In the genomic region with DNA sequence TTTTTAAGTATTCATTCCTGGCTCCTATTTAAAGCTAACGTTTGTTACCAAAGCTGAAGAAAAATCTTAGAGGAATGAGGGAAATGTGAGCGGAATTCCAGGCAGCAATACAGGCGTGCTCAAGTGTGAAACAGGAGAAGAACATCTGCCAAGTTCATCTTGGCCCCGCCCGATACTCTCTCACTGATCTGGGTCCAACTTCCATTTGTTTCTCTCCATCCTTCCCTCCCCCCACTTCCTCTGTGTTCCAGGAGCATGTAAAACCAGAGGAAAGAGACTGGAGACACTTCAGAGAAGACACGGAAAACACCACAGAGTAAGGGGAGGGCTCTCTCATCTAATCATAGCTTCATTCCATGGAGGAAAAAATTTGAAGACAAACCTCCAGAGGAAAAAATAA, we compare ENCODE assay signal across 7 mouse cellular contexts.
DNase-seq lines count a peak whose midpoint lies in the region; ATAC-seq and TF ChIP-seq lines count a peak whose summit lies in the region.

No protein-coding gene starts in this region.

- H3K27ac ChIP-seq in midbrain, postnatal 0 days (ENCODE audit: low read depth, low read length): no peak overlapping the region
- H3K27ac ChIP-seq in midbrain, embryonic 14.5 days (replicated peaks; ENCODE audit: low read depth, low read length): no peak overlapping the region

- no peaks in the 10 kb centered on the region for H3K9me3 ChIP-seq in midbrain, postnatal 0 days (ENCODE audit: low read length)
- no peaks in the 10 kb centered on the region for H3K9me3 ChIP-seq in midbrain, embryonic 14.5 days (ENCODE audit: control insufficient read depth, low read length)

- no peaks in the 10 kb centered on the region for H3K4me1 ChIP-seq in midbrain, postnatal 0 days (ENCODE audit: insufficient read depth, low read length)
- no peaks in the 10 kb centered on the region for H3K4me1 ChIP-seq in midbrain, embryonic 14.5 days (ENCODE audit: control insufficient read depth, insufficient read depth, low read length)

- no peaks in the 10 kb centered on the region for H3K36me3 ChIP-seq in midbrain, postnatal 0 days (ENCODE audit: insufficient read depth, low read length)
- H3K36me3 ChIP-seq in midbrain, embryonic 14.5 days (ENCODE audit: control insufficient read depth, insufficient read depth, low read length): no peaks in the 10 kb centered on the region

- no peak for TF ChIP-seq CTCF in midbrain, postnatal 0 days (IDR thresholded peaks at IDR 0.05)

- no peaks in the 10 kb centered on the region for H3K27me3 ChIP-seq in midbrain, postnatal 0 days (ENCODE audit: insufficient read depth, low read length)
- H3K27me3 ChIP-seq in midbrain, embryonic 14.5 days (ENCODE audit: control insufficient read depth, insufficient read depth, low read length): no peaks in the 10 kb centered on the region

- WGBS in midbrain, postnatal 0 days: 67% methylated on average over 6 of the region's 6 CpGs
- 82% methylated on average over 6 of the region's 6 CpGs for WGBS in midbrain, embryonic 14.5 days

- no peak overlapping the region for H3K4me2 ChIP-seq in midbrain, postnatal 0 days (ENCODE audit: low read depth, low read length, poor library complexity, severe bottlenecking)
- no peak overlapping the region for H3K4me2 ChIP-seq in midbrain, embryonic 14.5 days (ENCODE audit: low read length)

- peak; percentile 34 for DNase-seq in midbrain, postnatal 0 days (ENCODE audit: low spot score)
- DNase-seq in midbrain, embryonic 14.5 days: no peak
- DNase-seq in gastrocnemius, adult 18-20 months (ENCODE audit: low spot score): peak; percentile 37
- DNase-seq in kidney, adult 9 months: peak; percentile 81
- peak; percentile 57 for DNase-seq in mesoderm, embryonic 11.5 days (ENCODE audit: low read depth, low spot score)
- DNase-seq in thymus, postnatal 4 days: no peak
- DNase-seq in spleen, postnatal 4 days (ENCODE audit: low spot score in 2 of 2): no peak

- H3K4me3 ChIP-seq in midbrain, postnatal 0 days (ENCODE audit: low read depth, low read length): no peak overlapping the region
- H3K4me3 ChIP-seq in midbrain, embryonic 14.5 days (replicated peaks; ENCODE audit: low read depth, low read length): no peak overlapping the region

- no peak overlapping the region for H3K9ac ChIP-seq in midbrain, postnatal 0 days (replicated peaks; ENCODE audit: low read length, poor library complexity, severe bottlenecking)
- no peak overlapping the region for H3K9ac ChIP-seq in midbrain, embryonic 14.5 days (replicated peaks; ENCODE audit: low read length)

- ATAC-seq in midbrain, postnatal 0 days (ENCODE audit: low FRiP score): no peak
- no peak for ATAC-seq in midbrain, embryonic 14.5 days (ENCODE audit: low FRiP score, low TSS enrichment)

Comparison
In these comparisons a context has a peak if more than half of its experiments do, and no peak if none do; other contexts are left out.
1. DNase-seq: peak in midbrain, postnatal 0 days (single experiment), gastrocnemius, adult 18-20 months (single experiment), kidney, adult 9 months (single experiment) and mesoderm, embryonic 11.5 days (single experiment); none in midbrain, embryonic 14.5 days (single experiment), thymus, postnatal 4 days (single experiment) and spleen, postnatal 4 days (0 of 2).